Mouse (Mus musculus) neural tube, embryonic 12.5 days (tissue): ENCODE data around the gene Hdgf. TPM values are rescaled to one million over a fixed set of nuclear protein-coding genes. Genes with fewer than 3 reads are reported as not detected.

Source experiments
- polyA plus RNA-seq: library from polyadenylated mRNA; unstranded; fragments of >200 nt; fragmentation: Nextera tagmentation; extraction: Ambion mirVana; gene quantifications from 2 replicates; pipeline ENCODE4 v1.2.1, GENCODE M21; 2016

The Hdgf gene
- polyA plus RNA-seq, 1 experiment from 2014 or later = 225 TPM

Other genes with a start within 250 kb of the Hdgf start
- 0.33 and 0.53 TPM in 2 replicates for gene Lrrc71, start 157.7 kb upstream of the Hdgf start, polyA plus RNA-seq
- 93.8 and 141 TPM in 2 replicates for gene Ntrk1, start 111.2 kb upstream of the Hdgf start, polyA plus RNA-seq
- 1.4 and 1.9 TPM in 2 replicates for gene Insrr, start 109.4 kb upstream of the Hdgf start, polyA plus RNA-seq
- 11.7 and 12.4 TPM in 2 replicates for gene Pear1, start 82.0 kb upstream of the Hdgf start, polyA plus RNA-seq
- not detected in 2 replicates for gene Sh2d2a, start 59.6 kb upstream of the Hdgf start, polyA plus RNA-seq
- 14.3 and 15.4 TPM in 2 replicates for gene Prcc, start 20.7 kb upstream of the Hdgf start, polyA plus RNA-seq
- gene Mrpl24, start 13.2 kb downstream of the Hdgf start, polyA plus RNA-seq = 78.4 and 81.7 TPM in 2 replicates
- 60.7 and 64.1 TPM in 2 replicates for gene Isg20l2, start 24.0 kb downstream of the Hdgf start, polyA plus RNA-seq
- 22.2 TPM in 2 replicates for gene Rrnad1, start 24.4 kb downstream of the Hdgf start, polyA plus RNA-seq
- gene Crabp2, start 42.3 kb downstream of the Hdgf start, polyA plus RNA-seq = 372 and 405 TPM in 2 replicates
- gene Nes, start 64.8 kb downstream of the Hdgf start, polyA plus RNA-seq = 140 and 169 TPM in 2 replicates
- 2.4 and 4.1 TPM in 2 replicates for gene Bcan, start 93.9 kb downstream of the Hdgf start, polyA plus RNA-seq
- gene Hapln2, start 121.3 kb downstream of the Hdgf start, polyA plus RNA-seq = 0.24 and 0.60 TPM in 2 replicates
- gene Gpatch4, start 136.8 kb downstream of the Hdgf start, polyA plus RNA-seq = 28.9 and 29.1 TPM in 2 replicates
- 129 and 141 TPM in 2 replicates for gene Naxe, start 152.2 kb downstream of the Hdgf start, polyA plus RNA-seq
- gene Ttc24, start 172.0 kb downstream of the Hdgf start, polyA plus RNA-seq = not detected in 2 replicates
- 14.1 and 14.3 TPM in 2 replicates for gene Iqgap3, start 175.7 kb downstream of the Hdgf start, polyA plus RNA-seq
- 17.6 and 19.8 TPM in 2 replicates for gene Mef2d, start 236.1 kb downstream of the Hdgf start, polyA plus RNA-seq